Mouse (Mus musculus) brain, embryonic 14.5 days (tissue): ENCODE data around the gene Oas1d.

Source experiments
- CTCF ChIP-seq: fragments of 200-500 bp; IDR thresholded peaks from 2 replicates; pipeline ENCODE4 v1.5.1; 2012; ENCODE audit warnings: inconsistent platforms, mild to moderate bottlenecking, moderate library complexity, borderline replicate concordance; ENCODE audit not compliant: insufficient read depth, insufficient read length; ENCODE audit errors: extremely low read depth
- POLR2A ChIP-seq: fragments of 200-500 bp; IDR thresholded peaks from 2 replicates; pipeline ENCODE4 v1.6.1; 2012; ENCODE audit warnings: mild to moderate bottlenecking, inconsistent platforms, borderline replicate concordance; ENCODE audit not compliant: poor library complexity, insufficient read depth, insufficient read length, severe bottlenecking; ENCODE audit errors: extremely low read depth

DNA sequence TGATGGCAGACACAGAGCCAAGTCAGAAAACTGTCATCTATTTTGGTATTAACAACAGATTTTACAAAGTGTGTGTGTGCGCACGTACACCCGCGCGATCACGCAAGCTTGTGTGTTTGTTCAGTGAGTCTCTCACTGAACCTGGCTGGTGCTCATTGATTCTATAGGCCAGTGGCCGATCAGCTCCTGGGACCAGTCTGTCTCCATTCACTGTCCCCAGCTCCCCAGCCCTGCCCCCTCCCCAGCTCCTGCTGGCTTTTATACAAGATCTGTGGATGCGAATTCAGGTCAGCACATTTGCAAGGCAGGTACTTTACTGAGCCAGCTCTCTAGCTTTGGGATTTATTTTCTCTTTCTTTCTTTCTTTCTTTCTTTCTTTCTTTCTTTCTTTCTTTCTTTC lies 54.5 kb downstream of the Oas1d start:
- TF ChIP-seq CTCF (no peak), POLR2A (no peak)
